Mouse (Mus musculus) embryonic fibroblast, embryonic 13.5 days (primary cell): ENCODE results near the gene Epha4.

ENCODE experiments used
- CTCF ChIP-seq: IDR thresholded peaks from 2 replicates; pipeline ENCODE4 v1.5.1; 2011; ENCODE audit warnings: mild to moderate bottlenecking, control low read depth, low read length, moderate library complexity, borderline replicate concordance; ENCODE audit not compliant: insufficient read depth
- POLR2A ChIP-seq: IDR thresholded peaks from 2 replicates; pipeline ENCODE4 v1.6.1; 2011; ENCODE audit warnings: low read depth, mild to moderate bottlenecking, control low read depth, low read length, moderate library complexity

- no peak for TF ChIP-seq CTCF
- no peak for TF ChIP-seq POLR2A
Observed at GRCm38 (mm10) chr1:77446438-77446837, 68.5 kb downstream of the Epha4 start.
